Mouse (Mus musculus) spleen, adult 2 months (tissue): ENCODE measurements around the gene Vps72. TPM values are rescaled to one million over a fixed set of nuclear protein-coding genes. Genes with fewer than 3 reads are reported as not detected.

Experiments
- DNase-seq, 2 experiments: peaks; one replicate each; pipeline versions ENCODE4 v3.0.0 to v3.0.0-alpha.2; 2012 to 2021; ENCODE audit warnings: low spot score in 2 of 2, low read depth in 1 of 2
- H3K27ac ChIP-seq: fragments of 200-500 bp; 2 replicates; pipeline ENCODE4 v1.5.1; 2012; ENCODE audit warnings: low read length, inconsistent platforms; ENCODE audit not compliant: insufficient read depth
- H3K27me3 ChIP-seq: fragments of 200-500 bp; 2 replicates; pipeline ENCODE4 v1.6.1; 2012; ENCODE audit warnings: mild to moderate bottlenecking, moderate library complexity, low read length, inconsistent platforms; ENCODE audit not compliant: control insufficient read depth, insufficient read depth
- H3K36me3 ChIP-seq: fragments of 200-500 bp; 2 replicates; pipeline ENCODE4 v1.6.1; 2012; ENCODE audit warnings: mild to moderate bottlenecking, low read length, inconsistent platforms; ENCODE audit not compliant: control insufficient read depth, insufficient read depth
- H3K4me1 ChIP-seq: fragments of 200-500 bp; 2 replicates; pipeline ENCODE4 v1.6.1; 2011; ENCODE audit warnings: inconsistent platforms; ENCODE audit not compliant: control insufficient read depth, insufficient read depth, insufficient read length
- H3K4me3 ChIP-seq: fragments of 200-500 bp; 2 replicates; pipeline ENCODE4 v1.5.1; 2011; ENCODE audit warnings: mild to moderate bottlenecking, inconsistent platforms; ENCODE audit not compliant: insufficient read depth, insufficient read length; ENCODE audit errors: extremely low read depth
- CTCF ChIP-seq: fragments of 200-500 bp; IDR thresholded peaks from 2 replicates; pipeline ENCODE4 v1.5.1; 2011; ENCODE audit warnings: mild to moderate bottlenecking, inconsistent platforms; ENCODE audit not compliant: insufficient read depth, insufficient read length, insufficient replicate concordance; ENCODE audit errors: extremely low read depth
- POLR2A ChIP-seq: fragments of 200-500 bp; IDR thresholded peaks from 2 replicates; pipeline ENCODE4 v1.6.1; 2011; ENCODE audit warnings: low read depth, low read length, inconsistent platforms
- WGBS: fragments of 180-500 bp; shearing (Covaris S2); methylation state at CpG from one replicate; pipeline ENCODE4 v1.1.7; 2018; 5-methylcytosine and 5-hydroxymethylcytosine counted together
- polyA plus RNA-seq: library from polyadenylated mRNA; depleted of rRNA; stranded (reverse); fragments of >200 nt; gene quantifications from 2 replicates; pipeline ENCODE4 v1.2.3, GENCODE M21; 2012

Vps72 gene
- polyA plus RNA-seq, 1 experiment = 36.3 TPM

GRCm38 (mm10) chr3:95159511-95159986, 48.7 kb downstream of the Vps72 start:
- Histone ChIP-seq H3K4me1 (peaks cover 7% of the 10 kb centered on the region; the same call in 1 of the 2 replicates), H3K36me3 (no peaks in the 10 kb centered on the region), H3K27ac (no peak overlapping the region), H3K27me3 (peaks cover 10% of the 10 kb centered on the region), H3K4me3 (peak overlapping the region; percentile 66)
- 23% methylated on average over 8 of the region's 8 CpGs for WGBS
- DNase-seq = no peak
- TF ChIP-seq CTCF = no peak
- TF ChIP-seq POLR2A = no peak

DNA sequence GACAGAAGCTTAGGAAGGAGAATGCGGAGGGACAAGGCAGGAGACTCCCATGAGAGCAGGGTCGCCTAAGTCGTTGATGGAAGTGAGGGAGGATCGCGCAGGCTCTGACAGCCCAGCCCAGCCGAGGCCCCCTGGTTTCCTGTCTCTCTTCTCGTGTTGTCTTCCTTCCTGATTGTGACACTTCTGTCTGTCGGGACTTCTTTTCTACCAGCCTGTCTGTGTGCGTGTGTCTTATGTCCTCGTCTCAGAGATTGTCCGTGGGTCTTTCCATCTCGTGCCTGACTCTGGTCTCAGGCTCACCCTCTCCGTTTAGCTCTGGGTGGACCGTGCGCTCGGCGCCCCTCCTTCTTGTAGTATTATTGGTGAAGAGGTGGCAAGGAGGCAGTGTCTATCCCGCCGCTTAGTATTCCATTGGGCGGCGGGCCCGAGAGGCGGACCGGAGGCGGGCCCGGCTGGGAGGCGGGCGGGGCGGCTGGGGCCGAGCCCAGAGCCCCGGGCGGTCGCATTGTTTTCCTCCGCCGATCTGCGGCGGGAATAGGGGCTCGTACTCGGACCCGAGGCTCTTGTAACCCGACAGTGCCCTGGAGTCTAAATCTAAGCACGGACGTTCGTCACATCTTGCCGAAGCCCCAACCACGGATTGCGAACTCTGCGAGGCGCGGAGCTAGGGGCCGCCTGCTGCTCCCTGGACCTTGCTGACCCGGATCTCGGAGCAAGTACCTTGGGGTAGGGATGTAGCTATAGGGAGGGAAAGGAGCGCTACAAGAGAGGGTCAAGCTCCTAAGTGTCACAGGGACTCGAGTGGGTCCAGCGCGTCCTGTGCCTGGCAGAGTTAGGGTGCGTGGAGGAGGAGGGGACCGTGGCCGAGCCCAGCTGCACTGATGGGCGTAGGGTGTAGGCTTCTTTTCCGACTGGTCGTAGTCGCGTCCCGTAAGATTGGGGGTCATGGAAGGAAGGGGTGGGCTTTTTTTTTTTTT, 49.5 kb downstream of the Vps72 start, which contains the start of gene Sema6c:
Gene Sema6c (plus strand): TSS at position 471 of the 977 bp plus-strand sequence.
- H3K4me3 ChIP-seq = peak within 1 kb of the TSS; percentile 66
- WGBS = under 1% methylated on average over 66 of the region's 66 CpGs
- H3K4me1 ChIP-seq = peaks cover 7% of the 10 kb centered on the region; the same call in 1 of the 2 replicates
- no peaks in the 10 kb centered on the region for H3K36me3 ChIP-seq
- DNase-seq = peak; percentile 59 to 82
- no peak for TF ChIP-seq CTCF
- no peak for TF ChIP-seq POLR2A
- H3K27ac ChIP-seq = 0 out of 2 replicates have a peak within 1 kb of the TSS, but pooled peaks have one; percentile 24
- peaks cover 10% of the 10 kb centered on the region for H3K27me3 ChIP-seq

DNA sequence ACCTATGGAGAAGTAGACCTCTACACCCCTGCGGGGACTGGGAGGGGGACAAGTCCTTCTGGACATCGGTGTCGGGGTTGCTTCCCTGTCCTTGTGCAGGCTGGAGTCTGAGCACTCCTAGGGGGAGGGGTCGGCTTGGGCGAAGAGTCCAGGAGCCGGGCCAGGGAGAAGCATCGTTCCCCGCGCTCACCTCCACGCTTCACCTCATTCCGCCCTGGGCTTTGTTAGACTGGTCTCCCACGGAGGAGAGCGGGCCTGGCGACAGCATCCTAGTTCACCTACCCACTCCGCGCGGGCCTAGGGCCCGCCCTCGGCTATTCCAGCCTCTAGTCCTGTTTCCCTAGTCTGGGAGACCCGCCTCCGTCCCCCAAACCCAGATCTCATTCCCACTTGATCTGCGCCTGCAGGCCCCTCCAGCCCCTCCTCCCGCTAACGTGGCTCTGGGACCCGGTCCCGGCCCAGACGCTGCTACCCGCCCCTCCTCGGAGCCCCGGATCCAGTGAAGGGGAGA, 50.3 kb downstream of the Vps72 start:
- WGBS = 11% methylated on average over 30 of the region's 30 CpGs
- Histone ChIP-seq H3K4me1 (peaks cover 7% of the 10 kb centered on the region; the same call in 1 of the 2 replicates), H3K27ac (no peak overlapping the region), H3K36me3 (no peaks in the 10 kb centered on the region), H3K4me3 (peak overlapping the region; percentile 62; the same call in 1 of the 2 replicates), H3K27me3 (peaks cover 10% of the 10 kb centered on the region)
- DNase-seq = no peak
- TF ChIP-seq CTCF = no peak
- no peak for TF ChIP-seq POLR2A

GRCm38 (mm10) chr3:95161618-95162344, 51.0 kb downstream of the Vps72 start:
- no peak overlapping the region for H3K4me3 ChIP-seq
- 38% methylated on average over 9 of the region's 9 CpGs for WGBS
- no peaks in the 10 kb centered on the region for H3K36me3 ChIP-seq
- DNase-seq = no peak
- no peak overlapping the region for H3K27ac ChIP-seq
- H3K4me1 ChIP-seq = peaks cover 7% of the 10 kb centered on the region; the same call in 1 of the 2 replicates
- H3K27me3 ChIP-seq = peaks cover 10% of the 10 kb centered on the region
- TF ChIP-seq POLR2A = no peak
- TF ChIP-seq CTCF = no peak

DNA sequence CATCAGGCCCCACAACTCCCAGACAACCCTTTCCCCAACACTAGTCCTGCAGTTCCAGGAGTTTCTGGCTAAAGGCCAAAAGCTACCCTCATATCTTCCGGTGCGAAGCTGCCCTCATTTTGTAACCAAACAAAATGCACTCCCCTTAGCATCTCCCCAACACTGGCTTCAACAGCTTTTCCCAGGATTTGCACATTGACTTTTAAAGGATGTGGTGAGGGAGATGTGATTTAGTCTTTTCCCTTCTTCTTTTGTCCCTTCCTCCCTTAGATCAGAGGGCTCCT, 51.5 kb downstream of the Vps72 start:
- Histone ChIP-seq H3K4me3 (no peak overlapping the region), H3K27ac (no peak overlapping the region), H3K4me1 (peaks cover 7% of the 10 kb centered on the region; the same call in 1 of the 2 replicates), H3K36me3 (no peaks in the 10 kb centered on the region), H3K27me3 (peaks cover 10% of the 10 kb centered on the region)
- TF ChIP-seq CTCF (no peak), POLR2A (no peak)
- DNase-seq = no peak
- WGBS = 86% methylated on average over 2 of the region's 2 CpGs

- DNase-seq = no peak
- H3K27me3 ChIP-seq = peaks cover 10% of the 10 kb centered on the region
- H3K4me3 ChIP-seq = no peak overlapping the region
- H3K36me3 ChIP-seq = no peaks in the 10 kb centered on the region
- no peak overlapping the region for H3K27ac ChIP-seq
- TF ChIP-seq POLR2A = no peak
- no peak for TF ChIP-seq CTCF
- peaks cover 7% of the 10 kb centered on the region; the same call in 1 of the 2 replicates for H3K4me1 ChIP-seq
- WGBS = 68% methylated on average over 11 of the region's 11 CpGs
These were observed 52.8 kb downstream of the Vps72 start for GRCm38 (mm10) chr3:95163419-95164255.
